In the genomic region with DNA sequence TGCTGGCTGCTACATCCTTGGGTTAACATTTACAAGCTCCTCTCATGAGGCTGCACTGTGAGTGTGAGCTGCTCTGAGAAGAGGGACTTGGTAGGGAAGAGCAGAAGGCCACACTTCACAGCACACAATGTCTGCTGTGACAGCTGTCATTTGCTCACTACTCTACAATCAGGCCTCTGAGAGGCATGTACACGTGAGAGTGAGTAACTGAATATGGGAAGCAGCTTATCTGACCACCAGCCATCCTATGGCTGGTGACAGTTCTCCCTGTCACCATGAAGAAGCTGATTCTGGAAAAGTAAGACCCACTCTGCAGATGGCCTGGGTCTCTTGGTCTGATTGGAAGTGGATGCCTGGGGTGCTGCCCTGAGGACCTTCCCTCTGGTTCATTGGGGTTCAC, we compare ENCODE assay signal across 15 mouse cellular contexts.
"Had no signal": no experiment of that assay in that cellular context is flagged by ENCODE, and none has a peak within 500 bp of the region (broad histone marks: within the 10 kb centered on the region; RNA-seq: fewer than 3 reads in every experiment).

No protein-coding gene starts in this region.

- ATAC-seq: lung, postnatal 0 days; midbrain, embryonic 15.5 days had no signal

- H3K27me3 ChIP-seq: liver, embryonic 15.5 days; midbrain, embryonic 15.5 days; neural tube, embryonic 12.5 days; stomach, embryonic 15.5 days had no signal

- H3K4me2 ChIP-seq: liver, embryonic 11.5 days; liver, embryonic 15.5 days; midbrain, embryonic 11.5 days; midbrain, embryonic 15.5 days; neural tube, embryonic 12.5 days; stomach, embryonic 15.5 days had no signal

- H3K36me3 ChIP-seq: liver, embryonic 15.5 days; midbrain, embryonic 15.5 days; neural tube, embryonic 12.5 days; stomach, embryonic 15.5 days had no signal

- H3K4me1 ChIP-seq: liver, embryonic 15.5 days had no signal

- DNase-seq: kidney, postnatal 25 days; lung, adult 2 months; lung, postnatal 36 days; right cerebral cortex, postnatal 4 days; spleen, adult 18-20 months; thymus, adult 2 months; thymus, postnatal 25 days had no signal

- H3K9ac ChIP-seq: liver, embryonic 15.5 days; midbrain, embryonic 15.5 days; neural tube, embryonic 12.5 days; stomach, embryonic 15.5 days had no signal

- H3K4me3 ChIP-seq: left cerebral cortex, adult 2 months; liver, embryonic 15.5 days; midbrain, embryonic 15.5 days; neural tube, embryonic 12.5 days; stomach, embryonic 15.5 days had no signal

- H3K27ac ChIP-seq: left cerebral cortex, adult 2 months; liver, embryonic 15.5 days; midbrain, embryonic 15.5 days; neural tube, embryonic 12.5 days; stomach, embryonic 15.5 days had no signal

- H3K9me3 ChIP-seq: liver, embryonic 15.5 days; midbrain, embryonic 15.5 days; neural tube, embryonic 12.5 days; stomach, embryonic 15.5 days had no signal
